Mouse (Mus musculus): ENCODE results near the gene Rad54l2. TPM values are rescaled to one million over a fixed set of nuclear protein-coding genes. Genes with fewer than 3 reads are reported as not detected.
A peak's percentile ranks its signal among the peaks of the same experiment; 100 is the strongest.

Rad54l2 gene
- polyA plus RNA-seq (2015; fragmentation: Nextera tagmentation; extraction: Ambion mirVana), result 5.8 and 6.0 TPM in 2 replicates

GRCm38 (mm10) chr9:106788812-106789321, at the start of gene Rad54l2:
Gene Rad54l2 (minus strand): TSS chr9:106789194.
- no peaks in the 10 kb centered on the region for H3K27me3 ChIP-seq (ENCODE audit: control insufficient read depth, insufficient read depth, low read depth, low read length)
- no peaks in the 10 kb centered on the region for H3K9me3 ChIP-seq (ENCODE audit: control insufficient read depth, low read length)
- peak within 1 kb of the TSS; percentile 98 for H3K9ac ChIP-seq (ENCODE audit: low read length)
- no peaks in the 10 kb centered on the region for H3K36me3 ChIP-seq (ENCODE audit: control insufficient read depth, insufficient read depth, low read length)
- H3K4me2 ChIP-seq (ENCODE audit: low read depth, low read length), result peak within 1 kb of the TSS; percentile 93
- H3K4me3 ChIP-seq (ENCODE audit: low read length), result peak within 1 kb of the TSS; percentile 86
- WGBS, result 0% methylated on average over 31 of the region's 49 CpGs
- peaks cover 8% of the 10 kb centered on the region; the same call in 1 of the 2 replicates for H3K4me1 ChIP-seq (replicated peaks; ENCODE audit: control insufficient read depth, insufficient read depth, low read length)
- peak; percentile 93 for ATAC-seq (ENCODE audit: low read depth)
- peak within 1 kb of the TSS; percentile 81 for H3K27ac ChIP-seq (ENCODE audit: low read length)

GRCm38 (mm10) chr9:106822381-106823104, 33.5 kb upstream of the Rad54l2 start:
- no peaks in the 10 kb centered on the region for H3K36me3 ChIP-seq (ENCODE audit: control insufficient read depth, insufficient read depth, low read length)
- peak; percentile 85 for ATAC-seq (ENCODE audit: low read depth)
- under 1% methylated on average over 32 of the region's 32 CpGs for WGBS

GRCm38 (mm10) chr9:106821618-106822380, 32.8 kb upstream of the Rad54l2 start, which contains the start of gene Dcaf1:
Gene Dcaf1 (plus strand): TSS chr9:106821874.
- peak within 1 kb of the TSS; percentile 81 for H3K9ac ChIP-seq (ENCODE audit: low read length)
- peak within 1 kb of the TSS; percentile 71 for H3K4me3 ChIP-seq (ENCODE audit: low read length)
- WGBS, result under 1% methylated on average over 68 of the region's 71 CpGs
- H3K27me3 ChIP-seq (ENCODE audit: control insufficient read depth, insufficient read depth, low read depth, low read length), result no peaks in the 10 kb centered on the region
- no peaks in the 10 kb centered on the region for H3K4me1 ChIP-seq (replicated peaks; ENCODE audit: control insufficient read depth, insufficient read depth, low read length)
- H3K9me3 ChIP-seq (ENCODE audit: control insufficient read depth, low read length), result peaks cover 4% of the 10 kb centered on the region; the same call in 1 of the 2 replicates
- no peaks in the 10 kb centered on the region for H3K36me3 ChIP-seq (ENCODE audit: control insufficient read depth, insufficient read depth, low read length)
- peak within 1 kb of the TSS; percentile 82 for H3K4me2 ChIP-seq (ENCODE audit: low read depth, low read length)
- peak; percentile 98 for ATAC-seq (ENCODE audit: low read depth)
- H3K27ac ChIP-seq (ENCODE audit: low read length), result peak within 1 kb of the TSS; percentile 86

More at GRCm38 (mm10) chr9:106822381-106823104, 33.5 kb upstream of the Rad54l2 start:
- Histone ChIP-seq H3K9me3 (ENCODE audit: control insufficient read depth, low read length) (peaks cover 4% of the 10 kb centered on the region; the same call in 1 of the 2 replicates), H3K9ac (ENCODE audit: low read length) (peak overlapping the region; percentile 81), H3K4me1 (replicated peaks; ENCODE audit: control insufficient read depth, insufficient read depth, low read length) (no peaks in the 10 kb centered on the region), H3K4me3 (ENCODE audit: low read length) (peak overlapping the region; percentile 71), H3K27ac (ENCODE audit: low read length) (peak overlapping the region; percentile 86), H3K4me2 (ENCODE audit: low read depth, low read length) (peak overlapping the region; percentile 82), H3K27me3 (ENCODE audit: control insufficient read depth, insufficient read depth, low read depth, low read length) (no peaks in the 10 kb centered on the region)

- peak overlapping the region; percentile 71 for H3K4me3 ChIP-seq (ENCODE audit: low read length)
- WGBS, result 45% methylated on average over 15 of the region's 15 CpGs
- H3K9me3 ChIP-seq (ENCODE audit: control insufficient read depth, low read length), result peaks cover 4% of the 10 kb centered on the region; the same call in 1 of the 2 replicates
- H3K4me2 ChIP-seq (ENCODE audit: low read depth, low read length), result peak overlapping the region; percentile 61
- no peaks in the 10 kb centered on the region for H3K27me3 ChIP-seq (ENCODE audit: control insufficient read depth, insufficient read depth, low read depth, low read length)
- ATAC-seq (ENCODE audit: low read depth), result no peak
- 0 out of 2 replicates have a peak overlapping the region, but pooled peaks have one; percentile 20 for H3K27ac ChIP-seq (ENCODE audit: low read length)
- H3K9ac ChIP-seq (ENCODE audit: low read length), result peak overlapping the region; percentile 71
- no peaks in the 10 kb centered on the region for H3K36me3 ChIP-seq (ENCODE audit: control insufficient read depth, insufficient read depth, low read length)
- H3K4me1 ChIP-seq (replicated peaks; ENCODE audit: control insufficient read depth, insufficient read depth, low read length), result no peaks in the 10 kb centered on the region
These were observed 32.1 kb upstream of the Rad54l2 start for GRCm38 (mm10) chr9:106821050-106821617.

GRCm38 (mm10) chr9:106819201-106819600, 30.2 kb upstream of the Rad54l2 start:
- no peak overlapping the region for H3K9ac ChIP-seq (ENCODE audit: low read length)
- H3K4me3 ChIP-seq (ENCODE audit: low read length), result no peak overlapping the region
- no peak overlapping the region for H3K4me2 ChIP-seq (ENCODE audit: low read depth, low read length)
- no peaks in the 10 kb centered on the region for H3K27me3 ChIP-seq (ENCODE audit: control insufficient read depth, insufficient read depth, low read depth, low read length)
- no peak for ATAC-seq (ENCODE audit: low read depth)
- peaks cover 4% of the 10 kb centered on the region; the same call in 1 of the 2 replicates for H3K9me3 ChIP-seq (ENCODE audit: control insufficient read depth, low read length)
- H3K36me3 ChIP-seq (ENCODE audit: control insufficient read depth, insufficient read depth, low read length), result no peaks in the 10 kb centered on the region
- no peak overlapping the region for H3K27ac ChIP-seq (ENCODE audit: low read length)
- WGBS, result 88% methylated on average over 1 of the region's 1 CpGs
- no peaks in the 10 kb centered on the region for H3K4me1 ChIP-seq (replicated peaks; ENCODE audit: control insufficient read depth, insufficient read depth, low read length)

- Histone ChIP-seq H3K4me1 (replicated peaks; ENCODE audit: control insufficient read depth, insufficient read depth, low read length) (no peaks in the 10 kb centered on the region), H3K9ac (ENCODE audit: low read length) (no peak overlapping the region), H3K27ac (ENCODE audit: low read length) (no peak overlapping the region), H3K36me3 (ENCODE audit: control insufficient read depth, insufficient read depth, low read length) (no peaks in the 10 kb centered on the region), H3K27me3 (ENCODE audit: control insufficient read depth, insufficient read depth, low read depth, low read length) (no peaks in the 10 kb centered on the region), H3K4me2 (ENCODE audit: low read depth, low read length) (no peak overlapping the region), H3K4me3 (ENCODE audit: low read length) (no peak overlapping the region), H3K9me3 (ENCODE audit: control insufficient read depth, low read length) (peaks cover 4% of the 10 kb centered on the region; the same call in 1 of the 2 replicates)
- 71% methylated on average over 6 of the region's 6 CpGs for WGBS
- ATAC-seq (ENCODE audit: low read depth), result no peak
These were observed 29.2 kb upstream of the Rad54l2 start for GRCm38 (mm10) chr9:106818191-106818590.

- Histone ChIP-seq H3K4me3 (ENCODE audit: low read length) (no peak overlapping the region), H3K36me3 (ENCODE audit: control insufficient read depth, insufficient read depth, low read length) (no peaks in the 10 kb centered on the region), H3K27me3 (ENCODE audit: control insufficient read depth, insufficient read depth, low read depth, low read length) (no peaks in the 10 kb centered on the region), H3K9ac (ENCODE audit: low read length) (no peak overlapping the region), H3K4me2 (ENCODE audit: low read depth, low read length) (no peak overlapping the region), H3K9me3 (ENCODE audit: control insufficient read depth, low read length) (0 out of 2 replicates have a peak, but pooled peaks cover 3% of the 10 kb centered on the region), H3K27ac (ENCODE audit: low read length) (no peak overlapping the region), H3K4me1 (replicated peaks; ENCODE audit: control insufficient read depth, insufficient read depth, low read length) (no peaks in the 10 kb centered on the region)
- WGBS, result 78% methylated on average over 4 of the region's 4 CpGs
- no peak for ATAC-seq (ENCODE audit: low read depth)
These were observed 17.5 kb upstream of the Rad54l2 start for GRCm38 (mm10) chr9:106806503-106806902.

- no peak overlapping the region for H3K9ac ChIP-seq (ENCODE audit: low read length)
- no peak overlapping the region for H3K4me3 ChIP-seq (ENCODE audit: low read length)
- ATAC-seq (ENCODE audit: low read depth), result no peak
- H3K36me3 ChIP-seq (ENCODE audit: control insufficient read depth, insufficient read depth, low read length), result no peaks in the 10 kb centered on the region
- WGBS, result 67% methylated on average over 6 of the region's 6 CpGs
- H3K27me3 ChIP-seq (ENCODE audit: control insufficient read depth, insufficient read depth, low read depth, low read length), result no peaks in the 10 kb centered on the region
- H3K4me2 ChIP-seq (ENCODE audit: low read depth, low read length), result no peak overlapping the region
- H3K4me1 ChIP-seq (replicated peaks; ENCODE audit: control insufficient read depth, insufficient read depth, low read length), result peaks cover 8% of the 10 kb centered on the region; the same call in 1 of the 2 replicates
- H3K27ac ChIP-seq (ENCODE audit: low read length), result no peak overlapping the region
- H3K9me3 ChIP-seq (ENCODE audit: control insufficient read depth, low read length), result no peaks in the 10 kb centered on the region
These were observed 1.8 kb upstream of the Rad54l2 start for GRCm38 (mm10) chr9:106790831-106791230.
